Mouse (Mus musculus) brown adipose tissue, adult 24 weeks (tissue): ENCODE measurements around the gene Gnl3. TPM values are rescaled to one million over a fixed set of nuclear protein-coding genes. Genes with fewer than 3 reads are reported as not detected.

Experiments used
- H3K27ac ChIP-seq: fragments of 200-500 bp; replicated peaks from 2 replicates; pipeline ENCODE4 v1.5.1; 2012; ENCODE audit warnings: low read depth, mild to moderate bottlenecking, low read length
- H3K4me1 ChIP-seq: fragments of 200-500 bp; 2 replicates; pipeline ENCODE4 v1.6.1; 2012; ENCODE audit warnings: low read length, mixed read lengths; ENCODE audit not compliant: control insufficient read depth, insufficient read depth, insufficient read length
- H3K4me3 ChIP-seq: fragments of 200-500 bp; 2 replicates; pipeline ENCODE4 v1.5.1; 2012; ENCODE audit warnings: low read depth, mild to moderate bottlenecking, low read length, moderate library complexity; ENCODE audit not compliant: insufficient read depth
- polyA plus RNA-seq: library from polyadenylated mRNA; stranded (reverse); fragments of >200 nt; gene quantifications from 2 replicates; pipeline ENCODE4 v1.2.4, GENCODE M21; 2012; ENCODE audit not compliant: missing spikeins, insufficient read depth, insufficient read length

Gnl3 gene
- 25.5 and 43.9 TPM in 2 replicates for polyA plus RNA-seq

- Histone ChIP-seq H3K4me3 (peak within 1 kb of the TSS; percentile 84), H3K27ac (peak within 1 kb of the TSS; percentile 82), H3K4me1 (peaks cover 6% of the 10 kb centered on the region; the same call in 1 of the 2 replicates)
Observed at GRCm38 (mm10) chr14:31018860-31019291, at the start of gene Gnl3, which contains the start of gene Pbrm1. Gnl3 (minus strand) TSS chr14:31019152. Pbrm1 (plus strand) TSS chr14:31019138.

GRCm38 (mm10) chr14:31062277-31062676, 43.3 kb upstream of the Gnl3 start:
- H3K4me3 ChIP-seq, result no peak overlapping the region
- H3K27ac ChIP-seq, result no peak overlapping the region
- no peaks in the 10 kb centered on the region for H3K4me1 ChIP-seq

- Histone ChIP-seq H3K4me3 (no peak overlapping the region), H3K27ac (no peak overlapping the region), H3K4me1 (no peaks in the 10 kb centered on the region)
Observed at GRCm38 (mm10) chr14:31045817-31046216, 26.9 kb upstream of the Gnl3 start.

- Histone ChIP-seq H3K4me3 (no peak overlapping the region), H3K4me1 (no peaks in the 10 kb centered on the region), H3K27ac (no peak overlapping the region)
Observed at GRCm38 (mm10) chr14:31045296-31045695, 26.3 kb upstream of the Gnl3 start.

GRCm38 (mm10) chr14:31025785-31026184, 6.8 kb upstream of the Gnl3 start:
- Histone ChIP-seq H3K4me1 (no peaks in the 10 kb centered on the region), H3K4me3 (no peak overlapping the region), H3K27ac (no peak overlapping the region)

GRCm38 (mm10) chr14:31022579-31022978, 3.6 kb upstream of the Gnl3 start:
- H3K27ac ChIP-seq, result no peak overlapping the region

GRCm38 (mm10) chr14:31019331-31020205, 616 bp upstream of the Gnl3 start:
- Histone ChIP-seq H3K4me1 (peaks cover 6% of the 10 kb centered on the region; the same call in 1 of the 2 replicates), H3K4me3 (peak overlapping the region; percentile 84), H3K27ac (peak overlapping the region; percentile 82)

More at GRCm38 (mm10) chr14:31022579-31022978, 3.6 kb upstream of the Gnl3 start:
- Histone ChIP-seq H3K4me3 (no peak overlapping the region), H3K4me1 (peaks cover 6% of the 10 kb centered on the region; the same call in 1 of the 2 replicates)

GRCm38 (mm10) chr14:31017854-31018253, 1.1 kb downstream of the Gnl3 start:
- peak overlapping the region; percentile 84 for H3K4me3 ChIP-seq
- no peak overlapping the region for H3K27ac ChIP-seq
- peaks cover 6% of the 10 kb centered on the region; the same call in 1 of the 2 replicates for H3K4me1 ChIP-seq

- H3K4me1 ChIP-seq, result peaks cover 6% of the 10 kb centered on the region; the same call in 1 of the 2 replicates
- H3K27ac ChIP-seq, result no peak overlapping the region
- no peak overlapping the region for H3K4me3 ChIP-seq
Observed at GRCm38 (mm10) chr14:31016063-31016462, 2.9 kb downstream of the Gnl3 start.

- Histone ChIP-seq H3K4me1 (0 out of 2 replicates have a peak, but pooled peaks cover 4% of the 10 kb centered on the region), H3K4me3 (no peak overlapping the region), H3K27ac (no peak overlapping the region)
Observed at GRCm38 (mm10) chr14:31013928-31014327, 5.0 kb downstream of the Gnl3 start.

- Histone ChIP-seq H3K27ac (no peak overlapping the region), H3K4me1 (no peaks in the 10 kb centered on the region), H3K4me3 (no peak overlapping the region)
Observed at GRCm38 (mm10) chr14:31011588-31011987, 7.4 kb downstream of the Gnl3 start.

GRCm38 (mm10) chr14:31006779-31007178, 12.2 kb downstream of the Gnl3 start:
- H3K27ac ChIP-seq, result no peak overlapping the region
- H3K4me3 ChIP-seq, result no peak overlapping the region
- peaks cover 3% of the 10 kb centered on the region for H3K4me1 ChIP-seq

GRCm38 (mm10) chr14:31004527-31004926, 14.4 kb downstream of the Gnl3 start:
- Histone ChIP-seq H3K4me1 (peaks cover 3% of the 10 kb centered on the region), H3K4me3 (no peak overlapping the region), H3K27ac (no peak overlapping the region)

GRCm38 (mm10) chr14:31001307-31002205, 17.4 kb downstream of the Gnl3 start, which contains the start of the genes Glt8d1 and Spcs1:
Glt8d1 (plus strand) TSS chr14:31001400.
Spcs1 (minus strand) TSS chr14:31001672.
- Histone ChIP-seq H3K4me1 (peaks cover 3% of the 10 kb centered on the region), H3K27ac (peak within 1 kb of the TSS; percentile 87)

More at GRCm38 (mm10) chr14:31001307-31002205, 17.4 kb downstream of the Gnl3 start, which contains the start of the genes Glt8d1 and Spcs1:
- H3K4me3 ChIP-seq, result peak within 1 kb of the TSS; percentile 82
